Mouse (Mus musculus) forebrain, embryonic 16.5 days (tissue): ENCODE data around the gene Olfr49. TPM values are rescaled to one million over a fixed set of nuclear protein-coding genes. Genes with fewer than 3 reads are reported as not detected.

Source experiments
- ATAC-seq: fragments of 200-750 bp; cut with Nextera tagmentation; 2 replicates; pipeline ENCODE4 v1.8.0; 2017; ENCODE audit warnings: mild to moderate bottlenecking, moderate library complexity
- H3K27ac ChIP-seq: fragments of 300-500 bp; sonication (generic); 2 replicates; pipeline ENCODE4 v1.5.1; 2014; ENCODE audit warnings: low read length, control low read depth
- H3K27me3 ChIP-seq: fragments of 300-500 bp; sonication (generic); replicated peaks from 2 replicates; pipeline ENCODE4 v1.6.1; 2014; ENCODE audit warnings: low read length; ENCODE audit not compliant: control insufficient read depth, insufficient read depth
- H3K36me3 ChIP-seq: fragments of 300-500 bp; sonication (generic); 2 replicates; pipeline ENCODE4 v1.6.1; 2014; ENCODE audit not compliant: control insufficient read depth, insufficient read depth
- H3K4me1 ChIP-seq: fragments of 300-500 bp; sonication (generic); replicated peaks from 2 replicates; pipeline ENCODE4 v1.6.1; 2014; ENCODE audit warnings: low read length; ENCODE audit not compliant: control insufficient read depth, insufficient read depth
- H3K4me2 ChIP-seq: fragments of 300-500 bp; sonication (generic); 2 replicates; pipeline ENCODE4 v1.6.1; 2014; ENCODE audit warnings: mild to moderate bottlenecking, low read length, control low read depth
- H3K4me3 ChIP-seq: fragments of 300-500 bp; sonication (generic); replicated peaks from 2 replicates; pipeline ENCODE4 v1.5.1; 2014; ENCODE audit warnings: mild to moderate bottlenecking, low read length, control low read depth
- H3K9ac ChIP-seq: fragments of 300-500 bp; sonication (generic); replicated peaks from 2 replicates; pipeline ENCODE4 v1.6.1; 2014; ENCODE audit warnings: low read depth, low read length, control low read depth
- H3K9me3 ChIP-seq: fragments of 300-500 bp; sonication (generic); 2 replicates; pipeline ENCODE4 v1.6.1; 2016; ENCODE audit warnings: low read length; ENCODE audit not compliant: control insufficient read depth
- WGBS: fragments of 180-500 bp; shearing (Covaris S2); extraction: QIAGEN DNeasy Blood & Tissue Kit; methylation state at CpG from one replicate; pipeline ENCODE4 v1.1.7; 2014; 5-methylcytosine and 5-hydroxymethylcytosine counted together
- polyA plus RNA-seq: library from polyadenylated mRNA; unstranded; fragments of >200 nt; fragmentation: Nextera tagmentation; extraction: Ambion mirVana; gene quantifications from 2 replicates; pipeline ENCODE4 v1.2.1, GENCODE M21; 2015

Gene Olfr49
- polyA plus RNA-seq, 1 experiment from 2014 or later = not detected

DNA sequence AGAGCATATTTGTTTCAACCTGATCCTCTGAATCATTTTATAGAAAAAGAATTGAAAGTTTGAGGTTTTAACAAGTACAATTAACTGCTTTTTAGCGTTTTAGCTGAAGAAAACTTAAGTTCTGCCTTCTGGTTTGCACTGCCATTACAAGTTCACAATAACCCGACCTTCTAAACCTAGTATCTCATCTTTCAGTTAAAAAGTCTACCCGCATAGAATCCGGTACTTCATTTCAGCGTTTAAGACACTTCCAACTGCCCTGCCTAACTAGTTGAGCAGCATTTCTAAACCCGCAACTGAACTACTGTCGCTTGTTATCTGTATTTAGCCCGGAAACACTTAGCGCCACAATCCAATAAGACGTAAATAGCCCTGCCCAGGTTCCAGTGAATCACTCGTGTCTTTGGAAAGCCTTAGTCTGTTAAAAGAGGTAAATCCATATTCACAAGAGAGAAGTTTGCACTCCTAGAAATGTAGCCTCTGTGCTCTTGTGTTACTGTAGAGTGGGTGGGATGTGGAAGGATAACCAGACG is 30.0 kb downstream of the Olfr49 start:
- H3K36me3 ChIP-seq = no peaks in the 10 kb centered on the region
- H3K9me3 ChIP-seq = no peaks in the 10 kb centered on the region
- H3K27me3 ChIP-seq = no peaks in the 10 kb centered on the region
- no peak overlapping the region for H3K27ac ChIP-seq
- no peak for ATAC-seq
- H3K4me1 ChIP-seq = peaks cover 40% of the 10 kb centered on the region
- peak overlapping the region; percentile 74 for H3K4me3 ChIP-seq
- no peak overlapping the region; the same call in 1 of the 2 replicates for H3K9ac ChIP-seq
- WGBS = 67% methylated on average over 12 of the region's 12 CpGs
- H3K4me2 ChIP-seq = peak overlapping the region; percentile 68

DNA sequence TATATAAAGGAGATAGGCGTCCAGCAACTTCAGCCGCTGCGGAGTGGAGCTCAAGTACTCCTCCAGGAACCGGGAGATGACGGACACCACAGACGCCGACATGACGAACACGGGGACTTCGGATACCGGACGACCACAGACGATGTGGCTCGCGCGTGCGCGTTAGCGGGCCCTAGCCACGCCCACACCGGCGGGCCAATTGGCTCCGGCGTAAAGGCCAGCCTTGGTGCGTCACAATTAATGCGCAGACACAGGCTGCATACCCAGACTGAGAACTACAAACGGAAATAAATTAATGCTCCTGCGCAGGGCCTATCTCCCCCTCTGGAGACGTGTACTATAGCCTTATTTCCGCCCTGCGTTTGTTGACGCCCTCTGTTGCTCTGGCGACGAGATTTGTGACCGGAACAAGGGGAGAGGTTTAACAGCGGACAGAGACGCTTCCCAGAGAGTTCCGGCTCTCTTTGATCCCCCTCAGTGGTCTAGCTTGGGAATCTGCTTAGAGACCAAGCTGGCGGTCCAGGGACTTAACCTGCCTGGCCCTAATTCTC is 30.9 kb downstream of the Olfr49 start, which contains the start of the genes Dad1 and Abhd4:
TSS of gene Dad1 (minus strand) at position 364 of the 551 bp plus-strand sequence.
TSS of gene Abhd4 (plus strand) at position 448 of the 551 bp plus-strand sequence.
- under 1% methylated on average over 39 of the region's 39 CpGs for WGBS
- Histone ChIP-seq H3K4me1 (peaks cover 32% of the 10 kb centered on the region), H3K27me3 (no peaks in the 10 kb centered on the region), H3K27ac (peak within 1 kb of the TSS; percentile 76), H3K4me2 (peak within 1 kb of the TSS; percentile 76), H3K9ac (peak within 1 kb of the TSS; percentile 73), H3K4me3 (peak within 1 kb of the TSS; percentile 74), H3K36me3 (no peaks in the 10 kb centered on the region), H3K9me3 (no peaks in the 10 kb centered on the region)
- ATAC-seq = peak; percentile 100

- Histone ChIP-seq H3K9ac (no peak overlapping the region), H3K4me3 (no peak overlapping the region), H3K27me3 (no peaks in the 10 kb centered on the region), H3K4me1 (peaks cover 29% of the 10 kb centered on the region), H3K9me3 (no peaks in the 10 kb centered on the region), H3K4me2 (no peak overlapping the region), H3K36me3 (peaks cover 4% of the 10 kb centered on the region; the same call in 1 of the 2 replicates), H3K27ac (no peak overlapping the region)
- 75% methylated on average over 4 of the region's 4 CpGs for WGBS
- ATAC-seq = no peak
Observed at GRCm38 (mm10) chr14:54250122-54250521, 34.6 kb downstream of the Olfr49 start.

DNA sequence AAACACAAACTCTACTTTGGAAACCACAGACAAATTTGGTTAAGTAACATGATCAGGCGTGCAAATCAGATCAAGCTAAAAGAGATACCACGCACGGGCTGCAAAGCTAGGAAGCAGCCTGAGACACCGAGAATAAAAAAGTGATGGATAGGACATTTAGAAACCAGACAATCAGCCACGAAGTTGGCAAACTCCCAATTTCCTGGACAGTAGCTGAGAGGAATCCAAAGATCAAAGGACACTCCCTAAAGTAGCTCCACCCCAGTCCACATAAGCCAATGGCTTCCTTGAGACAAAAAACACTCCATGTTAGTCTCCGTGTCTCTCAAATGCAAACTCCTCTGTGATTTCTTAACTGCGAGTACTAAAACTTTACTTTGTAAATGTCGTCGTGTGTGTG is 35.4 kb downstream of the Olfr49 start:
- Histone ChIP-seq H3K36me3 (peaks cover 4% of the 10 kb centered on the region; the same call in 1 of the 2 replicates), H3K9me3 (no peaks in the 10 kb centered on the region), H3K4me1 (peaks cover 23% of the 10 kb centered on the region), H3K4me2 (no peak overlapping the region), H3K27me3 (no peaks in the 10 kb centered on the region), H3K9ac (no peak overlapping the region), H3K4me3 (no peak overlapping the region), H3K27ac (no peak overlapping the region)
- no peak for ATAC-seq
- 80% methylated on average over 9 of the region's 9 CpGs for WGBS

- H3K4me1 ChIP-seq = peaks cover 8% of the 10 kb centered on the region; the same call in 1 of the 2 replicates
- H3K27me3 ChIP-seq = no peaks in the 10 kb centered on the region
- H3K27ac ChIP-seq = no peak overlapping the region
- H3K9ac ChIP-seq = no peak overlapping the region
- H3K4me2 ChIP-seq = no peak overlapping the region
- peaks cover 19% of the 10 kb centered on the region for H3K36me3 ChIP-seq
- no peaks in the 10 kb centered on the region; the same call in 1 of the 2 replicates for H3K9me3 ChIP-seq
- 93% methylated on average over 3 of the region's 3 CpGs for WGBS
- H3K4me3 ChIP-seq = no peak overlapping the region
- no peak for ATAC-seq
Observed at GRCm38 (mm10) chr14:54246232-54246631, 38.5 kb downstream of the Olfr49 start.

DNA sequence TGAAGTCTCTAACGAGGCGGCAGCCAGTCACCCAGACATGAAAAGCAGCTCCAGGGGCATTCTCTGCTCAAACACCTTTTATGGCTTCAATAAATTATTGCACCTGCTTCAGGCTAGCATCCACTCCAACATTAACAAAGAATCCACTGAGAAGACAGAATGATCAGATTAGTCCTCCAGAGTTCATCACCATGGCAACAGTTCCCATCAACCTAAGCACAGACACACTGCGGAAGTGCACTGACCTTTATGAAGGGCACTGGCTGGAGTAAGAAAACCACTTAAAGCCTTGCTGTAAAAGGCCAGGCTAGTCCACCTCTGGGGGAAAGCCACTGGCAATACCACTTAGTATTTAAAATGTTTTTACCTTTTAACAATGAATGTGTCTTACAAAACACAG is 40.6 kb downstream of the Olfr49 start:
- Histone ChIP-seq H3K9me3 (no peaks in the 10 kb centered on the region; the same call in 1 of the 2 replicates), H3K27me3 (no peaks in the 10 kb centered on the region), H3K27ac (no peak overlapping the region), H3K36me3 (peaks cover 24% of the 10 kb centered on the region), H3K4me2 (no peak overlapping the region), H3K9ac (no peak overlapping the region), H3K4me1 (no peaks in the 10 kb centered on the region), H3K4me3 (no peak overlapping the region)
- no peak for ATAC-seq
- WGBS = 26% methylated on average over 3 of the region's 3 CpGs

DNA sequence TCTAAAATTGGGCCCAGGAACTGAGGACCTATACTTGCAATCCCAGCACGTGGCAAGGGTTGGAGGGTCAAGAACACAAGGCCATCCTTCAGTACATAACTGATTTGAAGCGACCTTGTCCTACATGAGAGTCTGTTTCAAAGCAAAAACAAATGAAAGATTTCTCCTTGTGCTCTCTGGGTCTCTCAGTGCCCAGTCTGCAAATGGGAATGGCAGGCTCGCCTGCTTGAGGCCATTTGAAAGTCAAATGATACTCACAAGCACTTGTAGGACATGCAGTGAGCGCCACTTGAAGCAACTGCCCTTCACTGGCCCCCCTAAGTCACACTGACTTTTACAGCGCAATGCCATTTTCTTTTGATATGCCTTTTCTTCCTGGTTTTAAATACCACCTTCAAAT is 44.2 kb downstream of the Olfr49 start:
- H3K9ac ChIP-seq = no peak overlapping the region
- H3K36me3 ChIP-seq = peaks cover 19% of the 10 kb centered on the region
- no peaks in the 10 kb centered on the region; the same call in 1 of the 2 replicates for H3K9me3 ChIP-seq
- H3K4me1 ChIP-seq = no peaks in the 10 kb centered on the region
- no peak overlapping the region for H3K27ac ChIP-seq
- no peak overlapping the region for H3K4me3 ChIP-seq
- 78% methylated on average over 5 of the region's 5 CpGs for WGBS
- no peaks in the 10 kb centered on the region for H3K27me3 ChIP-seq
- no peak for ATAC-seq
- H3K4me2 ChIP-seq = no peak overlapping the region

- Histone ChIP-seq H3K4me2 (no peak overlapping the region), H3K4me3 (no peak overlapping the region), H3K36me3 (peaks cover 24% of the 10 kb centered on the region), H3K27me3 (no peaks in the 10 kb centered on the region), H3K9ac (no peak overlapping the region), H3K4me1 (no peaks in the 10 kb centered on the region), H3K27ac (no peak overlapping the region), H3K9me3 (no peaks in the 10 kb centered on the region; the same call in 1 of the 2 replicates)
- WGBS = 13% methylated on average over 7 of the region's 7 CpGs
- peak; percentile 62 for ATAC-seq
Observed at GRCm38 (mm10) chr14:54239002-54239736, 45.6 kb downstream of the Olfr49 start.

- no peaks in the 10 kb centered on the region for H3K4me1 ChIP-seq
- no peaks in the 10 kb centered on the region; the same call in 1 of the 2 replicates for H3K9me3 ChIP-seq
- no peak overlapping the region for H3K9ac ChIP-seq
- no peaks in the 10 kb centered on the region for H3K27me3 ChIP-seq
- peaks cover 16% of the 10 kb centered on the region for H3K36me3 ChIP-seq
- H3K4me3 ChIP-seq = no peak overlapping the region
- H3K27ac ChIP-seq = no peak overlapping the region
- ATAC-seq = no peak
- WGBS = 91% methylated on average over 5 of the region's 5 CpGs
- no peak overlapping the region for H3K4me2 ChIP-seq
Observed at GRCm38 (mm10) chr14:54236881-54237280, 47.9 kb downstream of the Olfr49 start.
